Mouse (Mus musculus) embryo, embryonic 9.5 days (tissue): Measurements from ENCODE around the gene Aox1.
"Not testable (repeated sequence)": the region's sequence is repeated elsewhere in the genome, so short reads cannot be mapped to it uniquely, and the experiment has no call there.

Source experiments
- DNase-seq: peaks from one replicate; pipeline ENCODE4 v3.0.0-alpha.2; 2017; ENCODE audit errors: extremely low spot score

The Aox1 gene

GRCm38 (mm10) chr1:58029636-58030117, at the start of gene Aox1:
TSS of gene Aox1 (plus strand) at chr1:58029931.
- DNase-seq = peak; percentile 42

GRCm38 (mm10) chr1:57989052-57989600, 40.6 kb upstream of the Aox1 start:
- no peak for DNase-seq

- DNase-seq = no peak
Measured at GRCm38 (mm10) chr1:57991277-57991676, 38.5 kb upstream of the Aox1 start.

- peak; percentile 96 for DNase-seq
Measured at GRCm38 (mm10) chr1:57995432-57996132, 34.1 kb upstream of the Aox1 start, which contains the start of gene Sgo2a. TSS of gene Sgo2a (plus strand) at chr1:57995971.

- DNase-seq = no peak
Measured at GRCm38 (mm10) chr1:57996133-57996615, 33.6 kb upstream of the Aox1 start.

- no peak for DNase-seq
Measured at GRCm38 (mm10) chr1:57998146-57998545, 31.6 kb upstream of the Aox1 start.

- not testable (repeated sequence) for DNase-seq
Measured at GRCm38 (mm10) chr1:58006388-58006787, 23.3 kb upstream of the Aox1 start.

- DNase-seq = no peak
Measured at GRCm38 (mm10) chr1:58018856-58019255, 10.9 kb upstream of the Aox1 start, which contains the start of gene Kctd18. TSS of gene Kctd18 (minus strand) at chr1:58018956.

GRCm38 (mm10) chr1:58027707-58028106, 2.0 kb upstream of the Aox1 start:
- DNase-seq = no peak

- peak; percentile 31 for DNase-seq
Measured at GRCm38 (mm10) chr1:58030156-58030871, 583 bp downstream of the Aox1 start.

- peak; percentile 72 for DNase-seq
Measured at GRCm38 (mm10) chr1:58031160-58031769, 1.5 kb downstream of the Aox1 start.

GRCm38 (mm10) chr1:58037306-58037705, 7.6 kb downstream of the Aox1 start:
- DNase-seq = not testable (repeated sequence)

- no peak for DNase-seq
Measured at GRCm38 (mm10) chr1:58045076-58045475, 15.3 kb downstream of the Aox1 start.

- DNase-seq = no peak
Measured at GRCm38 (mm10) chr1:58045546-58045945, 15.8 kb downstream of the Aox1 start.

GRCm38 (mm10) chr1:58046721-58047290, 17.1 kb downstream of the Aox1 start:
- no peak for DNase-seq

- DNase-seq = no peak
Measured at GRCm38 (mm10) chr1:58049126-58049525, 19.4 kb downstream of the Aox1 start.

GRCm38 (mm10) chr1:58055598-58055997, 25.9 kb downstream of the Aox1 start:
- no peak for DNase-seq

GRCm38 (mm10) chr1:58056074-58056807, 26.5 kb downstream of the Aox1 start:
- no peak for DNase-seq

- no peak for DNase-seq
Measured at GRCm38 (mm10) chr1:58056939-58057338, 27.2 kb downstream of the Aox1 start.

- no peak for DNase-seq
Measured at GRCm38 (mm10) chr1:58058846-58059245, 29.1 kb downstream of the Aox1 start.

- no peak for DNase-seq
Measured at GRCm38 (mm10) chr1:58062131-58062530, 32.4 kb downstream of the Aox1 start.
